Mouse (Mus musculus) liver, adult 2 months (tissue): Measurements from ENCODE around the gene Glis2.

Source experiments
- CTCF ChIP-seq: fragments of 200-500 bp; IDR thresholded peaks from 2 replicates; pipeline ENCODE4 v1.5.1; 2011; ENCODE audit warnings: low read depth, low read length, control low read depth
- POLR2A ChIP-seq: fragments of 200-500 bp; IDR thresholded peaks from 2 replicates; pipeline ENCODE4 v1.6.1; 2011; ENCODE audit warnings: low read length, control low read depth; ENCODE audit not compliant: insufficient read depth; ENCODE audit errors: extremely low read depth

DNA sequence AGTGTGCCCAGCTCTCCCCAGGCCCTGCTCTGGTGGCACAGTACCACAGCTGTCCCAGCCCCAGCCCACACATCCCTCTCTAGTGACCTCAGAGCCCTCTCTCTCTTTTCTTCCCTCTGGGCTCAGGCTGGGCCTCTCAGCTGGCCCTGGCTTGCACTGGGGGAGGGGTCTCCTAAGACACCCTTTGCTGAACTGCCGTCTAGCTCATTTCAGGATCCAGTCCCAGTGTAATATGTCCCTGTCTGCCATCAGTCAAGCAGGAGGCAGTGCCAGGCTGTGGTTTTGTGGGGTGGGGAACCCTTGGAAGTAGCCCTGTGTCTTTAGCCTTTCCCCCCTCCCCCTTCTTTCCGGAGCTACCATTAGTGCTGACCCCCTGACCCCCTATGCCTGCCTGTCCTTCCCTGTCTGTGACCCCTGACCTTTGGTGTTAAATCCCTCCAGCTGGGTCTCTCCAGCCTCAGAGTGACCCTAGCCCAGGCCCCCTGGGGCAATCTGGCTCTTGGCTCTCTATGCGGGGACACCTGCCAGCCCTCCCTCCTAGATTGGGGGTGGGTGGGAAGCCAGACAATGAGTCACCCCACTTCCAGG lies 1.7 kb downstream of the Glis2 start:
- TF ChIP-seq CTCF (no peak), POLR2A (no peak)
